In the genomic region with DNA sequence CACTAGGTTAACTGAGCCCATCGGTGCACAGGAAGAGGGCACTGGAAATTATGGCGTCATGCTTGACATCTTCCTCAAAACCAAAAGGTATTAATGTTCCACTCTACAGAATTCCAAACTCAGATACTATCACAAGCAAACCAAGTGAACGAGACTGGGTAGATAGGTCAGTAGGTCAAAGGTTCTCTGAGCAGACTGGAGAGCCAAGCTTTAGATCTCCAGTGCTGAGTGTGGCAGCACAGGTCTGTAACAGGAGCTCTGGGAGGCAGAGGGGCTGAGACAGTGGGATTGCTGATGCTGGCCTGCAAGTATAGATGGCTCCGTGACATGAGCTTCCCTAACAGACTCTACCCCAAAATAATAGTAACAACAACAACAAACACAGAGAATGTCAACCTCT, we compare ENCODE assay signal across 25 mouse cellular contexts.
"Had no signal": no experiment of that assay in that cellular context is flagged by ENCODE, and none has a peak within 500 bp of the region (broad histone marks: within the 10 kb centered on the region; RNA-seq: fewer than 3 reads in every experiment).

No protein-coding gene starts in this region.

- H3K27ac ChIP-seq: gastrocnemius, adult 2 months; heart, embryonic 10.5 days; hindbrain, embryonic 10.5 days; hindbrain, embryonic 12.5 days; hindbrain, embryonic 14.5 days; intestine, embryonic 15.5 days; layer of hippocampus, adult 2 months; left cerebral cortex, adult 2 months; limb, embryonic 13.5 days; limb, embryonic 15.5 days; liver, embryonic 14.5 days had no signal

- H3K9me3 ChIP-seq: heart, embryonic 10.5 days; heart, embryonic 12.5 days; hindbrain, embryonic 10.5 days; hindbrain, embryonic 12.5 days; intestine, embryonic 15.5 days; kidney, embryonic 15.5 days; limb, embryonic 13.5 days; limb, embryonic 15.5 days had no signal

- H3K36me3 ChIP-seq: heart, embryonic 10.5 days; heart, embryonic 12.5 days; hindbrain, embryonic 10.5 days; hindbrain, embryonic 12.5 days; intestine, embryonic 15.5 days; kidney, embryonic 15.5 days; limb, embryonic 13.5 days; limb, embryonic 15.5 days had no signal

- H3K9ac ChIP-seq: heart, embryonic 12.5 days; hindbrain, embryonic 12.5 days; hindbrain, embryonic 14.5 days; intestine, embryonic 15.5 days; kidney, embryonic 15.5 days; limb, embryonic 13.5 days; limb, embryonic 15.5 days; liver, embryonic 14.5 days had no signal

- DNase-seq: gastrocnemius, adult 2 months; gastrocnemius, postnatal 10 days; gastrocnemius, postnatal 25 days; heart, adult 18-20 months; heart, postnatal 10 days; heart, postnatal 4 days; kidney, adult 2 months; kidney, adult 9 months; kidney, postnatal 10 days; kidney, postnatal 25 days; kidney, postnatal 4 days had no signal

- H3K4me1 ChIP-seq: heart, embryonic 12.5 days; hindbrain, embryonic 12.5 days; intestine, embryonic 15.5 days had no signal

- H3K27me3 ChIP-seq: heart, embryonic 12.5 days; hindbrain, embryonic 12.5 days; intestine, embryonic 15.5 days; kidney, embryonic 15.5 days; limb, embryonic 13.5 days; limb, embryonic 15.5 days had no signal

- ATAC-seq: hindbrain, embryonic 16.5 days; inflammation-experienced regulatory T-cells, adult 6 months; intestine, embryonic 15.5 days had no signal

- H3K4me3 ChIP-seq: gastrocnemius, adult 2 months; heart, embryonic 10.5 days; heart, embryonic 12.5 days; hindbrain, embryonic 10.5 days; hindbrain, embryonic 12.5 days; intestine, embryonic 15.5 days; kidney, embryonic 15.5 days; layer of hippocampus, adult 2 months; left cerebral cortex, adult 2 months; limb, embryonic 13.5 days; limb, embryonic 15.5 days had no signal

- H3K4me2 ChIP-seq: heart, embryonic 12.5 days; hindbrain, embryonic 12.5 days; hindbrain, embryonic 14.5 days; intestine, embryonic 15.5 days; kidney, embryonic 15.5 days; limb, embryonic 13.5 days; limb, embryonic 15.5 days had no signal
